Mouse (Mus musculus) WW6 (cell line): Measurements from ENCODE around the gene Fkbp1b.
A peak's percentile ranks its signal among the peaks of the same experiment; 100 is the strongest.
"Not testable (repeated sequence)": the region's sequence is repeated elsewhere in the genome, so short reads cannot be mapped to it uniquely, and the experiment has no call there.

Source experiments
- DNase-seq: peaks from one replicate; pipeline ENCODE4 v3.0.0-alpha.2; 2013; ENCODE audit warnings: low read depth, low spot score

Gene Fkbp1b

GRCm38 (mm10) chr12:4841392-4841887, at the start of gene Fkbp1b:
Gene Fkbp1b, minus strand, starts transcription at chr12:4841591.
- peak; percentile 56 for DNase-seq

DNA sequence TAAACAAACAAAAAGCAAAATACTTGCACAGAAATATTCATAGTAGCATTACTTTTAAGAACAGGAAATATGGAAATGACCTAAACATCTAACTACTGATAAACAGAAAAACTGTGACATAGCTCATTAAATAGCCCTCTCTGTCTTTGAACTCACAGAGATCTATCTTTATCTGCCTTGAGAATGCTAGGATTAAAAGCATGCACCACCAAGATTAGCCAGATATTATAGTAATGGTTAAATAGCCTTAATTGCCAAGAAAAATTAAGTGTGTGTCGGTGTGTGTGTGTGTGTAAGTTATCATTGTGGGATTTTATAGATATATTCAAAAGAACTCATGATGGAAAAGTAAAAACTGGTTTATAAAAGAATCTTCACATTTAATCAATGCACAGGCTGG, 48.5 kb upstream of the Fkbp1b start:
- DNase-seq, result no peak

DNA sequence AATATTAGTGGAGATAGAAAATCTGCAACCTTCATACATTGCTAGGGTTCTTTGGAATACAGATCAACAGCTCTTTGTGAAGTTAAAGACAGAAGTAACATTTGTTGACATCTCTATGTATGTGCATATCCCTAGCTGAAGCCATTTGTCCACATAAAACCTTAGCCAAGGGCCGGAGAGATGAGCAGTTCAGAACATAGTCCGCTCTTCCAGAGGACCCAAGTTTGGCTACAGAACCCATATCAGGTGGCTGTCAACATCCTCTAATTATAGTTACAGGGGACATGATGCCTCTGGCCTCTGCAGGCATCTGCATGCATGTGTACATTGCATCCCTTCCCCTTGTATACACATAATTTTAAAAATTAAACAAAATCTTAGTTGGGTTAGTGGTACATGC, 47.9 kb upstream of the Fkbp1b start:
- no peak for DNase-seq

DNA sequence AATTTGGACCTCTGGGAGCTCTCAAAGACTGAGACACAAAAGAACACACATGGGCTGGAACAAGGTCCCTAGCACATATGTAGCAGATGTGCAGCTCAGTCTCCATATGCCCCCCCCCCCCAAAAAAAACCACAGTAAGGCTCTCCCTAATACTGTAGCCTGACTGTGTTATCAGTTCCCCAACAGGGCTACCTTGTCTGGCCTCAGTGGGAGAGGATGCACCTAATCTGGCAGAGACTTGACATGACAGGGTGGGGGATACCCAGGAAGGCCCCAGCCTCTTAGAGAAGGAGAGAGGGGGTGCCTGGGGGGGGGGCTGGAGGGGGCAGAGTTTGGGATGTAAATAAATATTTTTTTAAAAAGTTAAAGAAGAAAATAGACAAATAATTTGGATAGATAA, 47.3 kb upstream of the Fkbp1b start:
- DNase-seq, result no peak

DNA sequence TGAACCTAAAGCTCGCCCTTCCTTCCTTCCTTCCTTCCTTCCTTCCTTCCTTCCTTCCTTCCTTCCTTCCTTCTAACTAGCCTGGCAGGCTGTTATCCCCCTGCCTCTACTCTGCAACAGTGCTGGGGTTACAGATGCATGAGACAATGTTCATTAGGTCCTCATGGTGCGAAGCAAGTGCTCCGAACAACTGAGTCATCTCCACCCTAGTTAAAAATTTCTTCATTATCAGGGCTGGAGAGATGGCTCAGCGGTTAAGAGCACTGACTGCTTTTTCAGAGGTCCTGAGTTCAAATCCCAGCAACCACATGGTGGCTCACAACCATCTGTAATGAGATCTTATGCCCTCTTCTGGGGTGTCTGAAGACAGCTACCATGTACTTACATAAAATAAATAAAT, 45.2 kb upstream of the Fkbp1b start:
- DNase-seq, result not testable (repeated sequence)

GRCm38 (mm10) chr12:4885062-4885461, 43.7 kb upstream of the Fkbp1b start:
- DNase-seq, result no peak

GRCm38 (mm10) chr12:4882086-4882485, 40.7 kb upstream of the Fkbp1b start:
- no peak for DNase-seq

DNA sequence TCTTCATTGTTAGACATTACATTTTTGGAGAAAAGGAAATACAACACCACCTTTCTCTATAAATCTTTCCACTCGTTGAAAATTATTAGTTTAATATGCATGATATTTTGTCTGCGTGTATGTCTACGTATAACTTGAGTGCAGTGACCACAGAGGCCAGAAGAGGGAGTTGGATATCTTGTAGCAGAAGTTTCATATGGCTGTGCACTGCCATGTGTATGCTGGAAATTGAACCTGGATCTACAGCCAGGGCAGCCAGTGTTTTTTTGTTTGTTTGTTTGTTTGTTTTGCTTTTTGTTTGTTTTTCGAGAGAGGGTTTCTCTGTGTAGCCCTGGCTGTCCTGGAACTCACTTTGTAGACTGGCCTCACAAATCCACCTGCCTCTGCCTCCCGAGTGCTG, 37.7 kb upstream of the Fkbp1b start:
- DNase-seq, result no peak

GRCm38 (mm10) chr12:4878296-4878783, 36.9 kb upstream of the Fkbp1b start:
- no peak for DNase-seq

DNA sequence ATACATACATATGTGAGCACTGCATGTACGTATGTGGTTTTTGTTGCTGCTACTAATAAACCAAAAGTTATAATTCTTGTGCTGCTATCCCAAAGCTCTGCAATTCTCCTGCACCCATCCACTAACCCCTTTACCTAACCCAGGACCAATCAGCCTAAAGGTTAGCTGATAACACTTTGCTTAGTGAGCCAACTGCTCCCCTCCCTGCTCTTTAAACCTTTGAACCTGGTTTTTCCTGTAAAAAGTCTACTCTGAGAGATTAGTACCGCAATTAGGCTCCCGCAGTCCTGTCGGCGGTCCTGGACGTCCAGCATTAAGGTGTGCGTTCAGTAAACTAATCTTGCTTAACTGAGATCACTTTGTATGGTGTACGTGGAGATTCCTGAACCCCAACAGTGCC, 34.2 kb upstream of the Fkbp1b start:
- no peak for DNase-seq

DNA sequence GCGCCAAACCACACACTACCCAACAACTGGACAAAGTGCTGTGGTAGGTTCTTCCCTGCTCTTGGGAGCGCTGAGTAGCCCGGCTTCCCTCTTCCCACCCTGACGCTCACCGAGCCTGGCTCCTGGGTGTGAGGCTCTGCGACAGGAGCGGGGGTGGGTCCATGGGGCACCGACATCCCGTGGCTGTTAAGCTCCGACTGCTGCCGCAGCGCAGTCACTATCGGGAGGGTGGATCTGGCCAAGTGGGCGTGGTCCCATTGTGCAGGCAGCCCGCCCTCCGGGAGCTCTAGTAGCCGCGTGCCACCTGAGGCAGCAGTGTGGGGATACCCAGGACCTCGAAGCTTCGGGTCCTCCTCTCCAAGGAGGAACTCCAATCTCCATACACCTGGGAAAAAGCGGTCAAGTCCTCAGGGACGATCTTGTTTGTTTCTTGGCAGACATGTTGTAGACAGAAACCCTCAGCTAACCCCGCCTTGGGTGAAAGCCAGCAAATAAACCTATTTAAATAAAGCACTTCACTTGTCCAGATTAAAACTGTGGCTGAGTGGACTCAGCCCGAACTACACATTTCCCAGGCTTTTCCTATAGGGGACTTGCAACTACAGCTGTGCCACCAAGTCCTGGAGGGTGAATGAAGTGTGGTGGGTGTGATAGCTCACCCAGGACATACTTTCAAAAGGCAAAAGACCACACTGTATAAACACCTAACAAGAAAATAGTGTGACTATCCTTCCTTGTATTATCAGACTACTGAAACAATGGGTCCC, 33.0 kb upstream of the Fkbp1b start, which contains the start of gene Mfsd2b:
TSS of gene Mfsd2b (minus strand) at position 199 of the 767 bp plus-strand sequence.
- DNase-seq, result peak; percentile 68

- no peak for DNase-seq
These were observed 32.1 kb upstream of the Fkbp1b start for GRCm38 (mm10) chr12:4873531-4873930.

DNA sequence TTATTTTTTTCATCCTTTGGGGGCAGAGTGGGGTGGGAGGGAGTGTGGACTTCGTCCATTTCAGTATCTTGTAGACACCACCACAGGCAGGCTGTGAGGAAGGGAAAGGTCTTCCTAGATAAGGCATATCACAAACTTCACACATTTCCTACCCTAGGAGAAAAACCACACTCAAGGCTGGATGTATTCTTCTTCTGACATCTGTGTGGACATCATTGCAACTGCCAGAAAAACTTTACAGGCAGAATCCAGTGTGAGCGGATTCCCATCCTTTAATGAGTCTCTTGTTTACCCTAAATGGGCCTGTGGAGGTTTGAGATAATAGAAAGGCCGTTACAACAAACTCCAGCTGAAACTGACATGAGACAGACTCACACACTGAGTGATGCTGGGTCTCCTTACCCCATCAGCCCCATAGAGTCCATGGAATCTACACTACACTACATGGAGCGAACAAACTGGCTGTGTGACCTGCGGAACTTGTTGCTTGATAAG, 31.6 kb upstream of the Fkbp1b start:
- no peak for DNase-seq

- DNase-seq, result no peak
These were observed 30.9 kb upstream of the Fkbp1b start for GRCm38 (mm10) chr12:4872273-4872672.

- no peak for DNase-seq
These were observed 29.9 kb upstream of the Fkbp1b start for GRCm38 (mm10) chr12:4871260-4871659.

DNA sequence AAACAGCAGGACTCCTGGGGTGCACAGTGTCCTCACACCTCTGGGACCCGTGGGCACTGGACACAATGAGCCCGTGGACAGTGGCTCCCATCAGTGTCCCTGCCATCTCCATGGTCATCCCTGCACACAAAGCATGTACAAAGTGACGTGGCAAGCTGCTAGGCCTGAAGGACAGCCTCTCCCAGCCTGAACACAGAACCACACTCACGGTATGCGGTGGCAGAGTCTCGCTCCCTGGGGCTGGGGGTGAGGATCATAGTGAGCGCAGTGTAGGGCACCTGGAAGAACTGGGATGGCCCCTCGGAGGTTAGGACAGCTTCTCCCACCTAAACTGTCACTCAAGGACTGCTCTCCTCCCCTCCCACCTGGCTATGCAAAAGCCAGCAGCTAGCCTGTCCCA, 27.5 kb upstream of the Fkbp1b start:
- no peak for DNase-seq

DNA sequence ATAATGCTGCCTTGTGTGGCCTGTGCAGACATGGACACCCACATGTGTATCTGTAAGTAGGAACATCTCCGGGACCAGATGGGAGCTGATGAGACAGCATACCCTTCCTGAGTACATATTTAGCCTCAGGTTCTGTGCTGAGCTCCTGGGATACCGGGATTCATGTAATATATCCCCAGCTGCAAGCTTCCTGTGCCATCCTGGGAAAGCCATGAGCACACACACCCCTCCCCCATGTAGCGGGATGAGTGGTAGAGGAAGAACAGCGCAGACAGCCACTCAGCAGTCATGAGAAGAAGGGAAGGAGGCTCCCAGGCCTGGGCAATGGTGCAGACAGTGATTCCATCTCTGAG, 22.9 kb upstream of the Fkbp1b start:
- no peak for DNase-seq

DNA sequence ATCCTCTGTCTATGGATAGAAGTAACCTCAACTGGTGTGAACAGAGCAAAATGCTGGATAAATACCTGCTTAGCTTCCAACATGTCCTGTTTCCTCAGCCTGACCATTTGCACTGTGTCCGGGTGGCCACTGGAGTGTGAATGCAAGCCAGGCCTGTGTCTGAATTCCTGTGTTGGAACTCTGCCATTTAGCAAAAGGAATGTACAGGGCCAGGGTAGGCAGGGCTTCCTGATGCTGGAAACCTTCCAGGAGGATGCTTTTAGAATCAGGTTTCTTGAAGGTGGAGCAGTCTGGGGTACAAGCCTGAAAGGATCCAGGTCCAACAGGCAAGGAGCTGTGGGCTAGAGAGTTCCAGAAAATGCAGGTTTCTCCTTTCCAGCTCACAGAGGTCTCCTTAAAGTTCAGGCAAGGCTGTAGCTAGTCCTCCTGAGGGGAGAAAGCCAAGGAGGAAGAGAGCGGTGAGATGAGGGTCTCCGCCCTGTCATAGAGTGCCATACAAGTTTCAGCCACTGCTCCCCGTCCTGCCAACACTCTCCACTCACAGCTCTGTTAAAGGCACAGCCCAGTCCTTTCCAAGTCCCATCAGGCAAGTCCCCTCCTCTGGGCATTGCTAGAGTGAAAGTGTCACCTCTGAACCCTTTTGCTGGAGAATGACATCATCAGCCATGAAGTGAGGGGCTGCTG, 22.4 kb upstream of the Fkbp1b start:
- no peak for DNase-seq

- no peak for DNase-seq
These were observed 21.3 kb upstream of the Fkbp1b start for GRCm38 (mm10) chr12:4862672-4863071.

DNA sequence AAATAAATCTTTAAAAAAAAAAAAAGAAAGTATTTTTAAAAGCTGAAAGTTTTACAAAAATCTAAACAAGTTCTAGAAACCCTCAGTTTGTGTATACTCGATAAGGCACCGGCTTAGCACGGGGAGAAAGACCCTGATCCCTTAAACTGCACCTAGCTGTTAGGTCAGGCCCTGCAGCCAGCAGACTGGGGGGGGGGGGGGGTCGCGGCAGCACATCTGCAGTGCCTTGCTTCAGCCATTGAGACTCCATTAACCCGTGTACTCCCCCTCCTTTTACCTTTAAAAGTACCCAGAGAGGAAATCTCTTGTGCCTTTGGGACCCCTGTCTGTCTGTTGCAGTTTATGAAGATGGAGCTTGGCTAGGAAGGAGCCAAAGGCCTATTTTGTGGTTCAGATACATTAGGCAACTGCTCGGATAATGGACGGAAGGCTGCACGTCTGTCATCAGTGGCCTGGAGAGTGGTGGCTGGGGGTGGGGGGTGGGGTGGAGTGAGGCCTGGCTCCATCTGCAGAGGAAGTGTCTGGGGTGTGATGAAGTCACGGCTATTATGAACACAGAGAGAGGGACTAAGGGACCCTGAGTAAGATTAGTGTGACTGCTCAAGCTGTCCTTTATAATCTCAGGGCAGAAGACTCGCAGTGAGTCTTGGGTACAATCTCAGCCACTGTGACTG, 18.0 kb upstream of the Fkbp1b start:
- no peak for DNase-seq

DNA sequence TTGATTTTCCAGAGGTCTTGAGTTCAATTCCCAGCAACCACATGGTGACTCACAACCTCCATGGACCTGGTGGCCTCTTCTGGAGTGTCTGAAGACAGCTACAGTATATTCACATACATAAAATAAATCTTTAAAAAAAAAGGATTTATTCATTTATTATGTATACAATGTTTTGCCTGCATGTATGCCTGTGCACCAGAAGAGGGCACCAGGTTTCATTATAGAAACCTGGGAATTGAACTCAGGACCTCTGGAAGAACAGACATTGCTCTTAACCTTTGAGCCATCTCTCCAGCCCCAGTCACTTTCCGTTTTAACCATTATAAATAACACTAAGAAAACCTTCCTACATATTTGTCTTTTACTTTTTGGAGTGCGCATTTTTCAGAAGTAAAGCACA, 15.4 kb upstream of the Fkbp1b start:
- DNase-seq, result no peak

- no peak for DNase-seq
These were observed 14.8 kb upstream of the Fkbp1b start for GRCm38 (mm10) chr12:4856160-4856559.
